Mouse (Mus musculus) urinary bladder, adult 18-20 months (tissue): Measurements from ENCODE around the gene Serpina7.

Experiments used
- DNase-seq, 2 experiments: peaks; one replicate each; pipeline ENCODE4 v3.0.0; 2022; ENCODE audit warnings: low spot score in 2 of 2, mixed read lengths in 2 of 2

Serpina7 gene

DNA sequence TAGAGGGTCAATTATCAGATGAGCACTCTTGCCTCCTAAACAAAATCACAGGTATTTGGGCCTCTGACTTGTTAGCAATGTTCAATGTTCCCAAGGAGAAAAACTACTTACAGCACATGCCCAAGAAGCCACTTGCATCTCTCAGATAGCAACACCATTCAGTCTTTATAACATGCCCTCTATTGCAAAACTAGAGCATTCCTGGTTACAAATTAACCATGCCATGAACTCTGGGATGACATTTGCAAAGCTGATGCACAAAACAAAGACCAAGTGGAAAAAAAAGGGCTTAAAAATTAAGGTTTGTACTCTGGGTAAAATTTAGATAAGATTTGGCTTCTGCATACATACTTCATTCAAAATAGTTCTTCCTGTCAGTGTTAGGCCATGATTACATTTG, at the start of gene Serpina7:
TSS of gene Serpina7 (minus strand) at position 160 of the 400 bp plus-strand sequence.
- no peak for DNase-seq

DNA sequence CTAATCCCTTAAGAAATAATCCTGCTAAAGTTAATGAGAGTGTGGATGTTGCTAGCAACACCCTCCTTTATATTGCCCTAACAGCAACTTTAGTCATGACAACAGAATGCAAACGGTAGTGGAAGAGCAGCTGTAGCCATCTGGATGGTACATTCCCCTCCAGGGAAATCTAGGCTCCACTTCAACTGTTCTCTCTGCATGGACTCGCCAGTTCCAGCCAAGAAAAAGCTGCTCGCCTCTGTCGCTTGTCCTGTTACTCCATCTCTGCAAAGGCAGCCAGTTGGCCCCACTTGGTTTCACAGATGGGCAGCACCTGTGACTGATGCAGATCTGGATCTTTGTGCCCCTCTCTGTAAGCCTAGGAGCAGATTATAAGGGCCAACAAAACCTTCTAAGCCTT, 49.0 kb upstream of the Serpina7 start:
- no peak for DNase-seq

DNA sequence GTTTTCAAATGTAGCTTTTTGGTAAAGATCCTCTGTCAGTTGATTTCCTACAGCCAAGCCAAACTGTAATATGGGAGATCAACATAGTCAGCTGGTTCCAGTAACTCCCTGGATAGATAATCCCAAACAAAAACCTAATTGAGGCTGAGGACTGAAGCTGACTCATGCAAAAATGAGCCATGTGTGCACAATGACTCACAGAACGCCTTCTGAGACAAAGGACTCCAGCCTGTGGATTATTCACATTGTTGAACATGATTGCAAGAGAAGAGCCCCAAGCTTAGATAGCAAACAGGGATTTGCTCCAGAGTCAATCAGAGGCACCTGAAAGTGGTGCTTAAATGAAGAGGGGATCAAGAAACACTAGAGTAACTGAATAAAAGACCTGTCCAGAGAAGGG, 12.2 kb upstream of the Serpina7 start:
- no peak for DNase-seq

DNA sequence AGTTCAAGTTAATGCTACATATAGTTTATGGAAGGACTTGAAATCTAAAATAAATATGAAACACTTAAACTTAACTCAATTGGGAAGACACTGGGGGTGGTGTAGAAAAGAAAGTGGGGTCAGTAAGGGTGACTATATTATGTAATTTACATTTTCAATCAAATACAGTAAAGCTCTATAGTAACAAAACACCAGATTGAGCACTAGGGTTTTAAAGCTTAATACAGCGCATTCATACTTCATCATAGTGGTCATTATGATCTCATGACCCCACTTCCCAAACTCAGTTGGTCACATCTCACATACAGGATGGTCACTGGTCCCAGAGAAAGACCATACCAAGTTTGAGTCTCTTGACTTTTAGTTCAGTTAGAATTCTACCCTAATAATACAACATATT, 907 bp upstream of the Serpina7 start, which contains the start of gene 4930513O06Rik:
TSS of gene 4930513O06Rik (plus strand) at position 301 of the 400 bp plus-strand sequence.
- DNase-seq, result no peak

DNA sequence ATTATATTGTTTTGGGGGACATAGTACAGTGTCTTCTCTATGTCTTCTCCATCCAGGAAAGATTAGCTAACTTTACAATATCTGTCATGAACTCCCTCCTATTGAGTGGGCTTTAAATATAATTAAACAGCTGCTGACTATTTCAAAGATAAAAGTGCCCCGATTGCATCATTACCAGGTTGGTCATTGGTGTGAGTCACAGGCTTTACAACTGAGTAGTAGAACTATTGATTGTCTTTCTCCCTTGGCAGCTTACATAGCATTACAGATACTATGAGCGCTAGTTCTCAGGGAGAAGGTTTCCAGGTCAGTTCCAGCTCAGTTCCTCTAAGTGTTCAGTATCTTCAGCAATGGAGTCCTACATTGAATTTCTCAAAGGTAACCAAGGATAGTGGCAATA, 6.5 kb downstream of the Serpina7 start:
- DNase-seq, result no peak

DNA sequence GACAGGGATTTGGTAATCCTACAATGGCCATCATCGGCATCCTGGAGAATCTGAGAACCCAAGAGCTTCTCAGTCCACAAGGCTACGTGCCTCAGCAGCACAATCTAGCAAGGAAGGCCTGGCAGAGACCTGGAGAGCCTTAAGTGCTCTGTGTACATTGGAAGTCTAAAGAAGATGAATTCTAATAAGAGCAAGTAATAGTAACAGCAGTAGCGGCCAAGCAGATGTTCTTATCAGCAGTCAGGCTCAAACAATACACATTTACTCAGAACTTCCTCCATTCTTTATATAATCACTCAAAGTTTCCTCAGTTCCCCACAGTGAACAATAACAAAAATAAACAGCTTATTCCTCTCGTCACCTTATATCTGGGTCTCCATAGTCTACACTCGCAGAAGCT, 21.0 kb downstream of the Serpina7 start:
- DNase-seq, result no peak

DNA sequence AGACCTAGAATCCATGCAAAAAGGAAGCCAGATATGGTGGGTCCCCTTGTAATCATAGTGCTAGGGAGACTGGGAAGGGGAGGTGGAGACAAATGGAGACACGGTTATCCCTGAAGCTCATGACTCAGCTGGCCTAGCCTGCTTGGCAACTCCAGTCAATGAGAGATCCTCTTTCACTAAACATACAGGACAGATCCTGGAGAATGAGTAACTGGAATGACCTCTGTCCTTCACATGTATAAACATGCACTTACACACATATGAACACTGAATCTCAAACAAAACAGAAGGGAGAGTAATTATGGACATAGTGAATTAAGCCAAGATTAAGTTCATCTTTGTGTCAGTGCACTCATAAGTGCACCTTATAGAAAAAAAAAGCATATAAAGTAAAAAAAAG, 31.9 kb downstream of the Serpina7 start:
- DNase-seq, result no peak

DNA sequence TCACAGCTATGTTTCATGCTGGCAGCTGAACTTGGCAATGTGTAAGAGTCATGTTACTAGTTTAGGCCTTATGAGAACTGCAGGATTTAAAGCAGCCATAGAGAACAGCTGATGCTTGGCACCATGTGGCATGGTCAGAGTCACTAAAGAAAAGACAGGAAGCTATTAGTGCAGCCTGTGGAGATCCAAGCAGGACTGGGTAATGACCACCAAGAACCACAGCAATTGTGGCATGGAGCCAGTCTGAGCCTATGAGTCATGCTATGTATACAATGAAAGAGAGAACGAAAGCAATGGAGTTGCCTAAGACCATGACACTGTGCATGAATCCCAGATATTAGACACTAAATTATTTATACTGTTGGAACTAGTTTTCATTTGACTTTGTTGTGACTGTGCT, 33.1 kb downstream of the Serpina7 start:
- DNase-seq, result peak in 1 of 2 experiments; percentile 8

DNA sequence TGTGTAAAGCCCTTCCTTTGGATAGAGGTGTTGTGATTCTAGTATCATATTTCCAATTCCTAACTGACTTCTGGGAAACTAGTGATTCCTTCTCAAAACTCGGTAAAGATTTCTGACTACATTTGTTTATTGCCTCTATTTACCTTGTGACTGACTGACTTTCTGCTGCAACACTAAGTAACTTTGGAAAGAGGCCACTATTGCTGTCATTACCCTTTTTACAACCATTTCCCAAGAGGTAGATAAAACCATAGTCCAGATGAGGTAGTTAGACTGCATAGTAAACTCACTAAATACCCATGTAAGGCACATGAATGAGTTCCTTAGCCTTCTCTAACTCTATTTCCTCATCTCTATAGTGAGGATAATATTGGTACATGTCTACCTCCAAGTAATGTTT, 43.9 kb downstream of the Serpina7 start:
- no peak for DNase-seq

DNA sequence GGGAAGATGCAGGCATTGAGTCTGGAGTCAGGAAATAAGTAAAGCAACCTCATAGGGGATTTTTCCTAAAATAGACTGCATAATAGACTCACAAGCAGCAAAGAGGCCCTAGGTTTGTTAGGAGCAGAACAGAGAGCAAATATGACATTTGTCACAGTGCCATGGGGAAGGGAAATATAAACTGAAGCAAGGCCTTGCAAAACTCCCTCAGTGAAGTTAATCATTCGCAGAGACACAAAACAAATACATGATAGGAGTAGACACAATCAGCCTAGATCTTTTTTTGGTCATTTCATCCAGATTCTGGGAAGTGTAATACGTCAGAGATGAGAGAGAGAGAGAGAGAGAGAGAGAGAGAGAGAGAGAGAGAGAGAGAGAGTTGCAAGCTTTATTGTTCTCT, 45.7 kb downstream of the Serpina7 start:
- DNase-seq, result no peak

DNA sequence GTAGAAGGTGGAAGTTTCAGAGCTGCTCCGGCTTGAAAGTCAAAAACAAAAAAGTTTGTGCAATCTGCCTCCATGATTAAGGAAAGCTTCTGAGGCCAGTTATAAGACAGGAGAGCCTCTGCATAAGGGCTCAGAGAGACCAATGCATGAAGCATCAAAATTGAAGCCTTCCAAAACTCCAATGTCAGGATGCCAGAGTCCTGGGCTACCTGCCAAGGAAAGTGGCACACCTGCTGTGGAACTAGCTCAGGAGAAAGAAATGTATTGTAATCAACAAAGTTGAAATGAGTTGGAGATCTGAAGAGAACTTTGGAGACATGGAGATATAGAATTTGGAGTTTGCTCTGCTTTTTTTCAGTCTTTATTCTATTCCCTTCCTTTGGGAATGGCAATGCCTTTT, 47.4 kb downstream of the Serpina7 start:
- no peak for DNase-seq
